ENCODE assay signal across 26 mouse cellular contexts in genomic region chr1:130644103-130644502, GRCm38 (mm10). TPM values are rescaled to one million over a fixed set of nuclear protein-coding genes. Genes with fewer than 3 reads are reported as not detected.
A peak's percentile ranks its signal among the peaks of the same experiment; 100 is the strongest.
DNase-seq lines count a peak whose midpoint lies in the region; ATAC-seq and TF ChIP-seq lines count a peak whose summit lies in the region.
"Had no signal": no experiment of that assay in that cellular context is flagged by ENCODE, and none has a peak within 500 bp of the region (broad histone marks: within the 10 kb centered on the region; RNA-seq: fewer than 3 reads in every experiment).

No protein-coding gene starts in this region.

- 45% methylated on average over 4 of the region's 4 CpGs for WGBS in forebrain, embryonic 14.5 days
- WGBS in forebrain, embryonic 13.5 days, result 51% methylated on average over 4 of the region's 4 CpGs
- WGBS in midbrain, embryonic 11.5 days, result 54% methylated on average over 4 of the region's 4 CpGs
- 61% methylated on average over 4 of the region's 4 CpGs for WGBS in midbrain, embryonic 10.5 days
- WGBS in midbrain, postnatal 0 days, result 30% methylated on average over 4 of the region's 4 CpGs

- peak; percentile 12 for DNase-seq in forebrain, embryonic 14.5 days (ENCODE audit: low spot score)
- DNase-seq in midbrain, embryonic 11.5 days (ENCODE audit: low spot score, missing footprints), result no peak
- no peak for DNase-seq in midbrain, embryonic 10.5 days (ENCODE audit: low spot score)
- DNase-seq in brain, embryonic 14.5 days (ENCODE audit: low read depth), result peak; percentile 51
- peak; percentile 24 for DNase-seq in midbrain, postnatal 0 days (ENCODE audit: low spot score)
- no peak for DNase-seq in urinary bladder, postnatal 25 days (ENCODE audit: low spot score)
- DNase-seq: adrenal gland, adult 2 months; adrenal gland, postnatal 25 days; cerebellum, adult 2 months; cerebellum, postnatal 14 days; embryo, embryonic 11 days; gastrocnemius, adult 2 months; gastrocnemius, postnatal 25 days; heart, postnatal 36 days had no signal

- H3K27me3 ChIP-seq in forebrain, embryonic 14.5 days (replicated peaks; ENCODE audit: control insufficient read depth, insufficient read depth, low read length), result no peaks in the 10 kb centered on the region
- H3K27me3 ChIP-seq in forebrain, embryonic 13.5 days, result no peaks in the 10 kb centered on the region
- no peaks in the 10 kb centered on the region for H3K27me3 ChIP-seq in midbrain, embryonic 11.5 days (ENCODE audit: control insufficient read depth, insufficient read depth, low read length)
- no peaks in the 10 kb centered on the region for H3K27me3 ChIP-seq in midbrain, embryonic 10.5 days (ENCODE audit: low read depth, poor library complexity, severe bottlenecking)
- H3K27me3 ChIP-seq in midbrain, postnatal 0 days (ENCODE audit: insufficient read depth, low read length), result no peaks in the 10 kb centered on the region
- H3K27me3 ChIP-seq: CH12.LX; embryonic facial prominence, embryonic 12.5 days; heart, embryonic 13.5 days; Patski had no signal

- no peak overlapping the region for H3K9ac ChIP-seq in forebrain, embryonic 14.5 days (ENCODE audit: low read length)
- H3K9ac ChIP-seq in forebrain, embryonic 13.5 days, result no peak overlapping the region
- H3K9ac ChIP-seq in midbrain, embryonic 11.5 days (ENCODE audit: low read length), result no peak overlapping the region
- no peak overlapping the region for H3K9ac ChIP-seq in midbrain, postnatal 0 days (replicated peaks; ENCODE audit: low read length, poor library complexity, severe bottlenecking)
- H3K9ac ChIP-seq: embryonic facial prominence, embryonic 12.5 days; heart, embryonic 13.5 days; hindbrain, embryonic 14.5 days had no signal

- H3K9me3 ChIP-seq in forebrain, embryonic 14.5 days (replicated peaks; ENCODE audit: control insufficient read depth, low read length), result no peaks in the 10 kb centered on the region
- H3K9me3 ChIP-seq in forebrain, embryonic 13.5 days (replicated peaks), result no peaks in the 10 kb centered on the region
- H3K9me3 ChIP-seq in midbrain, embryonic 11.5 days (ENCODE audit: control insufficient read depth, low read length), result no peaks in the 10 kb centered on the region
- no peaks in the 10 kb centered on the region for H3K9me3 ChIP-seq in midbrain, embryonic 10.5 days (replicated peaks)
- H3K9me3 ChIP-seq in midbrain, postnatal 0 days (ENCODE audit: low read length), result no peaks in the 10 kb centered on the region
- H3K9me3 ChIP-seq: embryonic facial prominence, embryonic 12.5 days; heart, embryonic 13.5 days had no signal

- TF ChIP-seq POLR2A in brain, embryonic 14.5 days (IDR thresholded peaks at IDR 0.05; ENCODE audit: borderline replicate concordance, extremely low read depth, insufficient read depth, insufficient read length, poor library complexity, severe bottlenecking), result no peak

- H3K36me3 ChIP-seq in forebrain, embryonic 14.5 days (ENCODE audit: control insufficient read depth, insufficient read depth, low read length), result no peaks in the 10 kb centered on the region
- H3K36me3 ChIP-seq in forebrain, embryonic 13.5 days (ENCODE audit: poor library complexity, severe bottlenecking), result no peaks in the 10 kb centered on the region
- no peaks in the 10 kb centered on the region for H3K36me3 ChIP-seq in midbrain, embryonic 11.5 days (ENCODE audit: control insufficient read depth, insufficient read depth, low read length)
- no peaks in the 10 kb centered on the region for H3K36me3 ChIP-seq in midbrain, embryonic 10.5 days
- no peaks in the 10 kb centered on the region for H3K36me3 ChIP-seq in midbrain, postnatal 0 days (ENCODE audit: insufficient read depth, low read length)
- H3K36me3 ChIP-seq: embryonic facial prominence, embryonic 12.5 days; heart, embryonic 13.5 days had no signal

- no peak overlapping the region for H3K4me2 ChIP-seq in forebrain, embryonic 14.5 days (ENCODE audit: low read length)
- H3K4me2 ChIP-seq in forebrain, embryonic 13.5 days, result no peak overlapping the region
- no peak overlapping the region for H3K4me2 ChIP-seq in midbrain, embryonic 11.5 days
- no peak overlapping the region for H3K4me2 ChIP-seq in midbrain, postnatal 0 days (ENCODE audit: low read depth, low read length, poor library complexity, severe bottlenecking)
- H3K4me2 ChIP-seq: embryonic facial prominence, embryonic 12.5 days; heart, embryonic 13.5 days; hindbrain, embryonic 14.5 days had no signal

- no peak overlapping the region for H3K4me3 ChIP-seq in forebrain, embryonic 14.5 days (ENCODE audit: low read depth, low read length)
- no peak overlapping the region for H3K4me3 ChIP-seq in forebrain, embryonic 13.5 days
- no peak overlapping the region for H3K4me3 ChIP-seq in midbrain, embryonic 11.5 days (ENCODE audit: low read depth, low read length)
- H3K4me3 ChIP-seq in midbrain, embryonic 10.5 days, result no peak overlapping the region
- H3K4me3 ChIP-seq in midbrain, postnatal 0 days (ENCODE audit: low read depth, low read length), result no peak overlapping the region
- H3K4me3 ChIP-seq: embryonic facial prominence, embryonic 12.5 days; gastrocnemius, adult 2 months; heart, embryonic 13.5 days had no signal

- H3K4me1 ChIP-seq in forebrain, embryonic 14.5 days (ENCODE audit: control insufficient read depth, insufficient read depth, low read length), result no peaks in the 10 kb centered on the region
- H3K4me1 ChIP-seq in forebrain, embryonic 13.5 days, result no peaks in the 10 kb centered on the region
- no peaks in the 10 kb centered on the region for H3K4me1 ChIP-seq in midbrain, embryonic 11.5 days (ENCODE audit: control insufficient read depth, insufficient read depth, low read length)
- H3K4me1 ChIP-seq in midbrain, embryonic 10.5 days, result peaks cover 4% of the 10 kb centered on the region; the same call in 1 of the 2 replicates
- no peaks in the 10 kb centered on the region for H3K4me1 ChIP-seq in midbrain, postnatal 0 days (ENCODE audit: insufficient read depth, low read length)
- H3K4me1 ChIP-seq: embryonic facial prominence, embryonic 12.5 days; heart, embryonic 13.5 days had no signal

- no peak overlapping the region for H3K27ac ChIP-seq in forebrain, embryonic 14.5 days (ENCODE audit: low read depth, low read length)
- no peak overlapping the region for H3K27ac ChIP-seq in forebrain, embryonic 13.5 days
- H3K27ac ChIP-seq in midbrain, embryonic 11.5 days (ENCODE audit: low read depth, low read length), result no peak overlapping the region
- H3K27ac ChIP-seq in midbrain, embryonic 10.5 days (replicated peaks), result no peak overlapping the region
- H3K27ac ChIP-seq in midbrain, postnatal 0 days (ENCODE audit: low read depth, low read length), result 0 out of 2 replicates have a peak overlapping the region, but pooled peaks have one; percentile 18
- H3K27ac ChIP-seq: embryonic facial prominence, embryonic 12.5 days; gastrocnemius, adult 2 months; heart, embryonic 13.5 days; hindbrain, embryonic 14.5 days had no signal

- no peak for TF ChIP-seq CTCF in brain, embryonic 14.5 days (IDR thresholded peaks at IDR 0.05; ENCODE audit: borderline replicate concordance, extremely low read depth, insufficient read depth, insufficient read length)
- TF ChIP-seq CTCF in midbrain, postnatal 0 days (IDR thresholded peaks at IDR 0.05), result no peak

- peak; percentile 42; the same call in 1 of the 2 replicates for ATAC-seq in forebrain, embryonic 14.5 days
- no peak for ATAC-seq in forebrain, embryonic 13.5 days
- ATAC-seq in midbrain, embryonic 11.5 days (ENCODE audit: low FRiP score), result peak; percentile 71; the same call in 1 of the 2 replicates
- no peak for ATAC-seq in midbrain, postnatal 0 days (ENCODE audit: low FRiP score)
- ATAC-seq: inflammation-experienced regulatory T-cells, adult 6 months; intestine, postnatal 0 days; Patski had no signal

RNA-seq across cellular contexts. Expression of gene Zp3r, which starts 14.7 kb away (rescaled TPM):
- polyA plus RNA-seq in forebrain, embryonic 14.5 days (2014; fragmentation: Nextera tagmentation; extraction: Ambion mirVana), result not detected in 2 replicates
- not detected in 2 replicates for polyA plus RNA-seq in forebrain, embryonic 13.5 days (2015; fragmentation: Nextera tagmentation; extraction: Ambion mirVana)
- not detected in 2 replicates for polyA plus RNA-seq in midbrain, embryonic 11.5 days (2014; fragmentation: Nextera tagmentation; extraction: Ambion mirVana)
- polyA plus RNA-seq in midbrain, embryonic 10.5 days (2016; fragmentation: Nextera tagmentation; extraction: Ambion mirVana), result not detected in 2 replicates
- not detected in 2 replicates for polyA plus RNA-seq in brain, embryonic 14.5 days (2012; rRNA removed)
- not detected in 2 replicates for total RNA-seq in midbrain, postnatal 0 days (2014; rRNA removed)
- polyA plus RNA-seq in midbrain, postnatal 0 days (2015; fragmentation: Nextera tagmentation; extraction: Ambion mirVana), result not detected in 2 replicates
- total RNA-seq: adrenal gland, adult 2 months; adrenal gland, postnatal 25 days; CH12.LX; common myeloid progenitor, adult 5-6 weeks; gastrocnemius, adult 2 months; gastrocnemius, postnatal 25 days; granulocyte monocyte progenitor cell, adult 5-6 weeks; heart, adult 8-10 months; heart, postnatal 36 days had no signal
- polyA plus RNA-seq: adrenal gland, adult 2 months; cerebellum, adult 2 months; embryonic facial prominence, embryonic 12.5 days; heart, embryonic 13.5 days; heart, postnatal 0 days; hindbrain, embryonic 14.5 days; inflammation-experienced regulatory T-cells, adult 6 months; Patski had no signal

RNA-seq across cellular contexts. Expression of gene C4bp, which starts 17.3 kb away (rescaled TPM):
- not detected in 2 replicates for polyA plus RNA-seq in forebrain, embryonic 14.5 days (2014; fragmentation: Nextera tagmentation; extraction: Ambion mirVana)
- polyA plus RNA-seq in forebrain, embryonic 13.5 days (2015; fragmentation: Nextera tagmentation; extraction: Ambion mirVana), result not detected in 2 replicates
- polyA plus RNA-seq in midbrain, embryonic 11.5 days (2014; fragmentation: Nextera tagmentation; extraction: Ambion mirVana), result 0.04 TPM in 1 of 2 replicates, not detected in the other
- polyA plus RNA-seq in midbrain, embryonic 10.5 days (2016; fragmentation: Nextera tagmentation; extraction: Ambion mirVana), result 0.14 TPM in 1 of 2 replicates, not detected in the other
- 0.03 TPM in 1 of 2 replicates, not detected in the other for polyA plus RNA-seq in brain, embryonic 14.5 days (2012; rRNA removed)
- total RNA-seq in midbrain, postnatal 0 days (2014; rRNA removed), result 0.05 and 0.93 TPM in 2 replicates
- polyA plus RNA-seq in midbrain, postnatal 0 days (2015; fragmentation: Nextera tagmentation; extraction: Ambion mirVana), result 0.05 and 0.11 TPM in 2 replicates
- total RNA-seq: adrenal gland, postnatal 25 days; common myeloid progenitor, adult 5-6 weeks; gastrocnemius, adult 2 months; gastrocnemius, postnatal 25 days; granulocyte monocyte progenitor cell, adult 5-6 weeks; heart, adult 8-10 months; heart, postnatal 36 days had no signal
- polyA plus RNA-seq: cerebellum, adult 2 months; embryonic facial prominence, embryonic 12.5 days; heart, embryonic 13.5 days; heart, postnatal 0 days; hindbrain, embryonic 14.5 days had no signal

Comparison
In these comparisons a context has a peak if more than half of its experiments do, and no peak if none do; other contexts are left out.
1. ATAC-seq: peak in forebrain, embryonic 14.5 days (single experiment) and midbrain, embryonic 11.5 days (single experiment); none in forebrain, embryonic 13.5 days (single experiment) and midbrain, postnatal 0 days (single experiment).
2. DNase-seq: peak in forebrain, embryonic 14.5 days (single experiment), brain, embryonic 14.5 days (single experiment) and midbrain, postnatal 0 days (single experiment); none in midbrain, embryonic 11.5 days (single experiment), midbrain, embryonic 10.5 days (single experiment) and urinary bladder, postnatal 25 days (single experiment).